In the genomic region with DNA sequence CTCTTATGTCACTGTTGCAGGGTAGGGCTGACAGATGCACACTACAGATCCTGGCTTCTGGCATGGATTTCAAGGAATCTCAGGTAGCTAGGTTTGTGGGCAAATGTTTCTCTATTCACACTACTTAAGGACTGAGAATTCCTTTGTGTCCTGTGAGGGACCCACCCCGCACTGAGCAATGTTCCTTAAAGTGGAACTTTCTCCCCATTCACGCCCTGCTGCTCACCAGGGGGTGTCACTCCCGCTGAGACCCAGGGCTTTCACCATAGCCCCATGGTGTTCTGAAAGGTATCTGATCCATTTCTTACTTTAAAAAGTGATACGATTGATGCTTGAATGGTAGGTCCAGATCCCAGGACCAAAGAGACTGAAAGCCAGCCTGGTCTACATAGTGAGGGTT, we compare ENCODE assay signal across 11 mouse cellular contexts. TPM values are rescaled to one million over a fixed set of nuclear protein-coding genes. Genes with fewer than 3 reads are reported as not detected.
DNase-seq lines count a peak whose midpoint lies in the region; ATAC-seq lines count a peak whose summit lies in the region.
"Had no signal": no experiment of that assay in that cellular context is flagged by ENCODE, and none has a peak within 500 bp of the region (broad histone marks: within the 10 kb centered on the region; RNA-seq: fewer than 3 reads in every experiment).

No protein-coding gene starts in this region.

- peak overlapping the region; percentile 73 for H3K4me3 ChIP-seq in heart, embryonic 10.5 days
- H3K4me3 ChIP-seq in megakaryocyte, embryonic 14.5 days (replicated peaks), result peak overlapping the region; percentile 99
- peak overlapping the region; percentile 76 for H3K4me3 ChIP-seq in limb, embryonic 10.5 days
- no peak overlapping the region for H3K4me3 ChIP-seq in neural tube, embryonic 14.5 days (ENCODE audit: low read depth, low read length)

- H3K36me3 ChIP-seq in heart, embryonic 10.5 days, result no peaks in the 10 kb centered on the region
- peaks cover 13% of the 10 kb centered on the region for H3K36me3 ChIP-seq in megakaryocyte, embryonic 14.5 days (replicated peaks; ENCODE audit: low read length)
- H3K36me3 ChIP-seq in limb, embryonic 10.5 days, result peaks cover 5% of the 10 kb centered on the region
- H3K36me3 ChIP-seq in neural tube, embryonic 14.5 days (ENCODE audit: control insufficient read depth, insufficient read depth, low read length), result no peaks in the 10 kb centered on the region
- H3K36me3 ChIP-seq: stomach, embryonic 15.5 days had no signal

- H3K9me3 ChIP-seq in heart, embryonic 10.5 days, result no peaks in the 10 kb centered on the region
- H3K9me3 ChIP-seq in megakaryocyte, embryonic 14.5 days, result no peaks in the 10 kb centered on the region
- no peaks in the 10 kb centered on the region for H3K9me3 ChIP-seq in limb, embryonic 10.5 days (replicated peaks)
- no peaks in the 10 kb centered on the region for H3K9me3 ChIP-seq in neural tube, embryonic 14.5 days (ENCODE audit: control insufficient read depth, low read length)
- H3K9me3 ChIP-seq: stomach, embryonic 15.5 days had no signal

- H3K4me2 ChIP-seq in neural tube, embryonic 14.5 days (ENCODE audit: low read depth, low read length), result peak overlapping the region; percentile 62; the same call in 1 of the 2 replicates

- no peaks in the 10 kb centered on the region for H3K27me3 ChIP-seq in heart, embryonic 10.5 days (ENCODE audit: insufficient read depth, poor library complexity, severe bottlenecking)
- H3K27me3 ChIP-seq in megakaryocyte, embryonic 14.5 days (replicated peaks), result no peaks in the 10 kb centered on the region
- H3K27me3 ChIP-seq in limb, embryonic 10.5 days (ENCODE audit: low read depth, poor library complexity, severe bottlenecking), result 0 out of 2 replicates have a peak, but pooled peaks cover 6% of the 10 kb centered on the region
- no peaks in the 10 kb centered on the region for H3K27me3 ChIP-seq in neural tube, embryonic 14.5 days (ENCODE audit: control insufficient read depth, insufficient read depth, low read length)
- H3K27me3 ChIP-seq: stomach, embryonic 15.5 days had no signal

- ATAC-seq in megakaryocyte, adult 5-6 weeks (ENCODE audit: poor library complexity, severe bottlenecking), result no peak
- ATAC-seq in neural tube, embryonic 14.5 days (ENCODE audit: low read depth), result no peak

- whole genome bisulfite sequencing in heart, embryonic 10.5 days, result 34% methylated on average over 4 of the region's 4 CpGs
- 34% methylated on average over 4 of the region's 4 CpGs for WGBS in limb, embryonic 10.5 days
- WGBS in neural tube, embryonic 14.5 days, result 37% methylated on average over 4 of the region's 4 CpGs

- intact Hi-C loops in heart, postnatal 10 days (cut with DNase I), result loop anchor here (5.0 to 10.0 kb wide), 2 partner anchors 175 to 382 kb away; no protein-coding TSS in a partner anchor

- no peak for DNase-seq in heart, embryonic 10.5 days (ENCODE audit: low spot score)
- no peak for DNase-seq in heart, postnatal 10 days
- no peak for DNase-seq in limb, embryonic 10.5 days (ENCODE audit: low spot score)
- DNase-seq in ovary, postnatal 10 days (ENCODE audit: low spot score), result no peak
- DNase-seq in adipocyte (ENCODE audit: low spot score), result no peak

- H3K27ac ChIP-seq in heart, embryonic 10.5 days, result no peak overlapping the region
- H3K27ac ChIP-seq in limb, embryonic 10.5 days, result no peak overlapping the region
- H3K27ac ChIP-seq in neural tube, embryonic 14.5 days (ENCODE audit: low read depth, low read length), result no peak overlapping the region
- H3K27ac ChIP-seq: stomach, embryonic 15.5 days had no signal

- H3K4me1 ChIP-seq in heart, embryonic 10.5 days, result peaks cover 24% of the 10 kb centered on the region; the same call in 1 of the 2 replicates
- H3K4me1 ChIP-seq in megakaryocyte, embryonic 14.5 days, result peaks cover 67% of the 10 kb centered on the region
- peaks cover 14% of the 10 kb centered on the region; the same call in 1 of the 2 replicates for H3K4me1 ChIP-seq in limb, embryonic 10.5 days
- no peaks in the 10 kb centered on the region for H3K4me1 ChIP-seq in neural tube, embryonic 14.5 days (ENCODE audit: control insufficient read depth, insufficient read depth, low read length)

- no peak overlapping the region for H3K9ac ChIP-seq in neural tube, embryonic 14.5 days (replicated peaks; ENCODE audit: low read depth, low read length)
- H3K9ac ChIP-seq: stomach, embryonic 15.5 days had no signal

RNA-seq across cellular contexts. Expression of a gene that starts 0.7 kb away (rescaled TPM):
- polyA plus RNA-seq in heart, embryonic 10.5 days (2016; fragmentation: Nextera tagmentation; extraction: Ambion mirVana), result 37.7 and 39.9 TPM in 2 replicates
- total RNA-seq in heart, postnatal 10 days (2021), result 10 to 100 TPM; 52.6 to 58.4 TPM
- polyA plus RNA-seq in megakaryocyte, embryonic 14.5 days (2012; ENCODE audit: insufficient read depth, low replicate concordance), result 1.1 and 2.0 TPM in 2 replicates
- 0.69 and 2.0 TPM in 2 replicates for total RNA-seq in megakaryocyte, adult 5-6 weeks (2015)
- total RNA-seq in megakaryocyte, adult 5-6 weeks (2017), result 0.73 and 1.3 TPM in 2 replicates
- 41.4 and 53.5 TPM in 2 replicates for polyA plus RNA-seq in limb, embryonic 10.5 days (2016; fragmentation: Nextera tagmentation; extraction: Ambion mirVana)
- 18.7 and 27.2 TPM in 2 replicates for polyA plus RNA-seq in neural tube, embryonic 14.5 days (2014; fragmentation: Nextera tagmentation; extraction: Ambion mirVana)
- total RNA-seq: neutrophil, adult 5-6 weeks had no signal

RNA-seq across cellular contexts. Expression of a gene that starts 0.8 kb away (rescaled TPM):
- 32.5 and 34.6 TPM in 2 replicates for polyA plus RNA-seq in heart, embryonic 10.5 days (2016; fragmentation: Nextera tagmentation; extraction: Ambion mirVana)
- 10 to 100 TPM; 18.1 to 18.8 TPM for total RNA-seq in heart, postnatal 10 days (2021)
- polyA plus RNA-seq in megakaryocyte, embryonic 14.5 days (2012; ENCODE audit: insufficient read depth, low replicate concordance), result 4.2 and 38.3 TPM in 2 replicates
- 28.4 and 37.0 TPM in 2 replicates for total RNA-seq in megakaryocyte, adult 5-6 weeks (2015)
- 13.5 and 18.0 TPM in 2 replicates for total RNA-seq in megakaryocyte, adult 5-6 weeks (2017)
- 26.8 and 27.5 TPM in 2 replicates for polyA plus RNA-seq in limb, embryonic 10.5 days (2016; fragmentation: Nextera tagmentation; extraction: Ambion mirVana)
- 12.4 and 12.9 TPM in 2 replicates for polyA plus RNA-seq in neural tube, embryonic 14.5 days (2014; fragmentation: Nextera tagmentation; extraction: Ambion mirVana)

RNA-seq across cellular contexts. Expression of a gene that starts 20.9 kb away (rescaled TPM):
- 0.11 TPM in 1 of 2 replicates, not detected in the other for polyA plus RNA-seq in heart, embryonic 10.5 days (2016; fragmentation: Nextera tagmentation; extraction: Ambion mirVana)
- total RNA-seq in heart, postnatal 10 days (2021), result not detected
- polyA plus RNA-seq in megakaryocyte, embryonic 14.5 days (2012; ENCODE audit: insufficient read depth, low replicate concordance), result 3.4 TPM in 1 of 2 replicates, not detected in the other
- total RNA-seq in megakaryocyte, adult 5-6 weeks (2015), result not detected in 2 replicates
- not detected in 2 replicates for total RNA-seq in megakaryocyte, adult 5-6 weeks (2017)
- not detected in 2 replicates for polyA plus RNA-seq in limb, embryonic 10.5 days (2016; fragmentation: Nextera tagmentation; extraction: Ambion mirVana)
- polyA plus RNA-seq in neural tube, embryonic 14.5 days (2014; fragmentation: Nextera tagmentation; extraction: Ambion mirVana), result not detected in 2 replicates
- total RNA-seq: adrenal gland, postnatal 4 days; neutrophil, adult 5-6 weeks had no signal

RNA-seq across cellular contexts. Expression of a gene that starts 28.8 kb away (rescaled TPM):
- polyA plus RNA-seq in heart, embryonic 10.5 days (2016; fragmentation: Nextera tagmentation; extraction: Ambion mirVana), result not detected in 2 replicates
- not detected for total RNA-seq in heart, postnatal 10 days (2021)
- 1.1 TPM in 1 of 2 replicates, not detected in the other for polyA plus RNA-seq in megakaryocyte, embryonic 14.5 days (2012; ENCODE audit: insufficient read depth, low replicate concordance)
- total RNA-seq in megakaryocyte, adult 5-6 weeks (2015), result not detected in 2 replicates
- total RNA-seq in megakaryocyte, adult 5-6 weeks (2017), result 0.95 TPM in 1 of 2 replicates, not detected in the other
- polyA plus RNA-seq in limb, embryonic 10.5 days (2016; fragmentation: Nextera tagmentation; extraction: Ambion mirVana), result 0.35 TPM in 1 of 2 replicates, not detected in the other
- 0.42 TPM in 1 of 2 replicates, not detected in the other for polyA plus RNA-seq in neural tube, embryonic 14.5 days (2014; fragmentation: Nextera tagmentation; extraction: Ambion mirVana)
- total RNA-seq: adrenal gland, postnatal 4 days; neutrophil, adult 5-6 weeks had no signal

RNA-seq across cellular contexts. Expression of a gene that starts 50.0 kb away (rescaled TPM):
- polyA plus RNA-seq in heart, embryonic 10.5 days (2016; fragmentation: Nextera tagmentation; extraction: Ambion mirVana), result 45.9 and 58.4 TPM in 2 replicates
- total RNA-seq in heart, postnatal 10 days (2021), result 10 to 100 TPM; 36.7 to 37.7 TPM
- polyA plus RNA-seq in megakaryocyte, embryonic 14.5 days (2012; ENCODE audit: insufficient read depth, low replicate concordance), result 2.3 and 12.5 TPM in 2 replicates
- total RNA-seq in megakaryocyte, adult 5-6 weeks (2015), result 84.3 and 92.5 TPM in 2 replicates
- total RNA-seq in megakaryocyte, adult 5-6 weeks (2017), result 43.8 and 48.8 TPM in 2 replicates
- 17.3 and 18.0 TPM in 2 replicates for polyA plus RNA-seq in limb, embryonic 10.5 days (2016; fragmentation: Nextera tagmentation; extraction: Ambion mirVana)
- polyA plus RNA-seq in neural tube, embryonic 14.5 days (2014; fragmentation: Nextera tagmentation; extraction: Ambion mirVana), result 147 and 168 TPM in 2 replicates
